Mouse (Mus musculus): Measurements from ENCODE around the gene Lrp2.

Gene Lrp2

DNA sequence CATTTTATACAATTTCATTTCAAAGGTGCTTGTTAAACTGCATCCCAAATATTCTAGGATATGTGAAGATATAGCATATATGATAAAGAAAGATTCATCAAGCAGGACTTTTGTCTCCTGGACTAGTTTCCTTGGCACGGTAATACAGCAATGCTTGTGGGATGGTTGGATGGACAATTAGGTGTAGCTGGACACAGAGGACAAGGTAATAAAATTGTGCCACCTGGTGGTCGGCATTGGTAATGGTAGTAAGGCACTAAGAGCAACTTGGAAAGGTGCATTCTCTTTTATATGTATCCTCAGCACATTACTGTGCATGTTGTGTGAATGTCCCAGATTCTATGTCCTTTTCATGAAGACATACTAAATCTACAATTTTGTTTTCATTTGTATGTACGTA lies 157.7 kb downstream of the Lrp2 start:
- no peak for TF ChIP-seq POU5F1 (IDR thresholded peaks at IDR 0.05; ENCODE audit: borderline replicate concordance, low read length)
- no peak for TF ChIP-seq NANOG (IDR thresholded peaks at IDR 0.05; ENCODE audit: borderline replicate concordance, low read length)
- TF ChIP-seq CTCF (conservative IDR thresholded peaks at IDR 0.05; ENCODE audit: low read length): peak; percentile 74
- Histone ChIP-seq H3K4me1 (replicated peaks; ENCODE audit: low read depth, low read length) (no peaks in the 10 kb centered on the region), H3K36me3 (ENCODE audit: insufficient read depth, low read length) (peaks cover 68% of the 10 kb centered on the region), H3K9me3 (ENCODE audit: low read length) (no peaks in the 10 kb centered on the region), H3K4me3 (replicated peaks; ENCODE audit: low read length) (no peak overlapping the region), H3K27me3 (ENCODE audit: insufficient read depth, low read length) (no peaks in the 10 kb centered on the region)

GRCm38 (mm10) chr2:69427141-69427540 lies 158.7 kb downstream of the Lrp2 start:
- Histone ChIP-seq H3K27me3 (ENCODE audit: insufficient read depth, low read length) (no peaks in the 10 kb centered on the region), H3K9me3 (ENCODE audit: low read length) (no peaks in the 10 kb centered on the region), H3K4me3 (replicated peaks; ENCODE audit: low read length) (no peak overlapping the region), H3K4me1 (replicated peaks; ENCODE audit: low read depth, low read length) (no peaks in the 10 kb centered on the region), H3K36me3 (ENCODE audit: insufficient read depth, low read length) (peaks cover 58% of the 10 kb centered on the region)
- no peak for TF ChIP-seq POU5F1 (IDR thresholded peaks at IDR 0.05; ENCODE audit: borderline replicate concordance, low read length)
- no peak for TF ChIP-seq NANOG (IDR thresholded peaks at IDR 0.05; ENCODE audit: borderline replicate concordance, low read length)
- TF ChIP-seq CTCF (conservative IDR thresholded peaks at IDR 0.05; ENCODE audit: low read length): no peak

DNA sequence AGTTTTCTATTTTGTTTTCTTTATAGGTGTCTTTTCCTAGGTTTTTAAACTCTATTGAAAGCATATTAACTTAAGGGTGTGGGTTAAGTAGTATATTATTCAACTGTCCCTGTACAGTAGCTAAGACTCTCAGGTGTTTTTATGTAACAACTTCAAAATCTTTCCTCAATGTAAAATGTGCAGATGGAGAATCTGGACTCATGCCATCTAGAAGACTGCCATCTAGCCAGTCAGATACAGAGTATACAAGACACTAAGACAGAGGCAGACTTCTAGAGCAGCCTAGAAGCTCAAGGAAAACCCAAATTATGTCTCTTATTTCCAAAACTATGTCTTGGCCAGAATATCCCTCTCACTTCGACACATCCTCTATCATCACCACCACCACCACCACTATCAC lies 159.8 kb downstream of the Lrp2 start:
- Histone ChIP-seq H3K4me3 (replicated peaks; ENCODE audit: low read length) (no peak overlapping the region), H3K4me1 (replicated peaks; ENCODE audit: low read depth, low read length) (no peaks in the 10 kb centered on the region), H3K36me3 (ENCODE audit: insufficient read depth, low read length) (peaks cover 48% of the 10 kb centered on the region), H3K27me3 (ENCODE audit: insufficient read depth, low read length) (no peaks in the 10 kb centered on the region), H3K9me3 (ENCODE audit: low read length) (no peaks in the 10 kb centered on the region)
- no peak for TF ChIP-seq NANOG (IDR thresholded peaks at IDR 0.05; ENCODE audit: borderline replicate concordance, low read length)

GRCm38 (mm10) chr2:69424829-69425228 lies 161.0 kb downstream of the Lrp2 start:
- Histone ChIP-seq H3K4me1 (replicated peaks; ENCODE audit: low read depth, low read length) (no peaks in the 10 kb centered on the region), H3K36me3 (ENCODE audit: insufficient read depth, low read length) (peaks cover 35% of the 10 kb centered on the region), H3K4me3 (replicated peaks; ENCODE audit: low read length) (no peak overlapping the region), H3K9me3 (ENCODE audit: low read length) (no peaks in the 10 kb centered on the region), H3K27me3 (ENCODE audit: insufficient read depth, low read length) (peaks cover 5% of the 10 kb centered on the region; the same call in 1 of the 2 replicates)
- TF ChIP-seq CTCF (conservative IDR thresholded peaks at IDR 0.05; ENCODE audit: low read length) (no peak), NANOG (IDR thresholded peaks at IDR 0.05; ENCODE audit: borderline replicate concordance, low read length) (no peak), POU5F1 (IDR thresholded peaks at IDR 0.05; ENCODE audit: borderline replicate concordance, low read length) (no peak)

DNA sequence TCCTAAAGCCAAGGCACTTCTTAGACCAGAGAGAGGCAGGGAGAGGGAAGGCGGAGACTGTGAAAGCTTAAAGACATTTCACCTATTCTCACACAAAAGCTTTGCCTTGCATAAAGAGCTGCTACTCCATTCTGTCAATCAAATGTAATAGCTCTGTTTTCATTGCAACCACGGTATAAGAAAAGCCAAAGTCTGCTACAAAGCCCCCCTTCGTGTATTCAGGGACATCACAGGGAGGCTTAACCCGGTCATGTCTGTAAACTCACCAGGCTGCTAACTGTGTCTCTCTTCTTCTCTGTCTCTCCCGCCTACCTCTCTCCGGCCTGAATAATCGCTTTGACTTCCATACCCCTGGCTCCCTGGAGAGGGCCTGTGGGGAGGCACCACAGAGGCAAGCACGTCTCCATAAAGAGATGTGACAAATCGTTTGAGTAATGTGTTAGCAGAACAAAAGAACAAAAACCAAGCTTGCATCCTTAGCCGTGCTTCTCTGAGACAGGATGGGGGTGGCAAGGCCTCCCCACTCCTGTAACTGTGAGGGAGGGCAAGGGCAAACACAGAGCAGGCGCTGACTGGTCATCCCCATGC lies 167.5 kb downstream of the Lrp2 start:
- Histone ChIP-seq H3K9me3 (ENCODE audit: low read length) (no peaks in the 10 kb centered on the region), H3K4me3 (replicated peaks; ENCODE audit: low read length) (no peak overlapping the region), H3K4me1 (replicated peaks; ENCODE audit: low read depth, low read length) (peaks cover 39% of the 10 kb centered on the region), H3K36me3 (ENCODE audit: insufficient read depth, low read length) (no peaks in the 10 kb centered on the region), H3K27me3 (ENCODE audit: insufficient read depth, low read length) (peaks cover 5% of the 10 kb centered on the region; the same call in 1 of the 2 replicates)
- TF ChIP-seq NANOG (IDR thresholded peaks at IDR 0.05; ENCODE audit: borderline replicate concordance, low read length) (peak; percentile 51), CTCF (conservative IDR thresholded peaks at IDR 0.05; ENCODE audit: low read length) (no peak)

- H3K4me3 ChIP-seq (replicated peaks; ENCODE audit: low read length): no peak overlapping the region
- peaks cover 39% of the 10 kb centered on the region for H3K4me1 ChIP-seq (replicated peaks; ENCODE audit: low read depth, low read length)
- no peaks in the 10 kb centered on the region for H3K9me3 ChIP-seq (ENCODE audit: low read length)
- H3K36me3 ChIP-seq (ENCODE audit: insufficient read depth, low read length): no peaks in the 10 kb centered on the region
- no peak for TF ChIP-seq NANOG (IDR thresholded peaks at IDR 0.05; ENCODE audit: borderline replicate concordance, low read length)
- TF ChIP-seq CTCF (conservative IDR thresholded peaks at IDR 0.05; ENCODE audit: low read length): no peak
- no peak for TF ChIP-seq POU5F1 (IDR thresholded peaks at IDR 0.05; ENCODE audit: borderline replicate concordance, low read length)
- H3K27me3 ChIP-seq (ENCODE audit: insufficient read depth, low read length): peaks cover under 1% of the 10 kb centered on the region; the same call in 1 of the 2 replicates
Observed at GRCm38 (mm10) chr2:69415070-69415469, 170.8 kb downstream of the Lrp2 start.

DNA sequence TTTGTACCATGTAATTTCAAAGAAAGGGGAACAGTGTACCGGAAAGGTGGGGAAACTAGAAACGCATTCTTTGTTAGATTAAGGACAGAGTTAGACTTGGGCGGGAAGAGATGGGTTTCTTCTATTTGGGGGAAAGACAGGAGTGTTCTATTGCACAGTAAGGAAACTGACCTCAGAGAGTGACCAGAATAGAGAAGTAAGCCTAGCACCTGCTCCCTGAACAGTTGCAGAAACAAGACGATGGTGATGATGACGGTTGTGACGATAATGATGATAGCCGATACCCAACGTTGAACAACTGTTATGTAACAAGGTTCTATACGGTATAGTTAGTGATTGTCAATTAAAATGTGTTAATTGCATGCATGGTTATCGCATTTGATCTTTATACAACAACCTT lies 171.3 kb downstream of the Lrp2 start:
- no peaks in the 10 kb centered on the region for H3K36me3 ChIP-seq (ENCODE audit: insufficient read depth, low read length)
- no peak overlapping the region for H3K4me3 ChIP-seq (replicated peaks; ENCODE audit: low read length)
- no peaks in the 10 kb centered on the region for H3K9me3 ChIP-seq (ENCODE audit: low read length)
- peaks cover 39% of the 10 kb centered on the region for H3K4me1 ChIP-seq (replicated peaks; ENCODE audit: low read depth, low read length)
- H3K27me3 ChIP-seq (ENCODE audit: insufficient read depth, low read length): no peaks in the 10 kb centered on the region
- TF ChIP-seq NANOG (IDR thresholded peaks at IDR 0.05; ENCODE audit: borderline replicate concordance, low read length) (no peak), CTCF (conservative IDR thresholded peaks at IDR 0.05; ENCODE audit: low read length) (no peak), POU5F1 (IDR thresholded peaks at IDR 0.05; ENCODE audit: borderline replicate concordance, low read length) (no peak)

DNA sequence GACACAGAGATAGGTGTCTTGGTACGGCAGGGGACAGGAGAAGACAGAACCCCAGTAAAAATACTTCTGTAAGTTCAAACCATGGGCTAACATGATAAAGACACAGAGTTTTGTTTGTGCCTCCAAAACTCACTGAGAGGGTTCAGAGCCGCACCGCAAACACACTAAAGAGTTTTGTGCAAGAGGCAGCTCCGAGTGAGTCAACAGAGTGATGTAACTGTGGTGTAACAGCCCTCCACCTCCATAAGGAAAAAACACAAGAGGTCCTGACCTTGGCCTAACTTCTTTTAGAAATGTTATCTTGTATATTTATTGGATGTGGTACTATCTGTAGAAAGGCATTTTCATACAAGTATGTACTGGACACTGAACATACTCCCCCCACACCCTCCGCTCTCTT lies 180.2 kb downstream of the Lrp2 start:
- no peaks in the 10 kb centered on the region for H3K27me3 ChIP-seq (ENCODE audit: insufficient read depth, low read length)
- TF ChIP-seq POU5F1 (IDR thresholded peaks at IDR 0.05; ENCODE audit: borderline replicate concordance, low read length) (no peak), NANOG (IDR thresholded peaks at IDR 0.05; ENCODE audit: borderline replicate concordance, low read length) (no peak), CTCF (conservative IDR thresholded peaks at IDR 0.05; ENCODE audit: low read length) (no peak)
- H3K9me3 ChIP-seq (ENCODE audit: low read length): no peaks in the 10 kb centered on the region
- H3K4me3 ChIP-seq (replicated peaks; ENCODE audit: low read length): no peak overlapping the region
- no peaks in the 10 kb centered on the region for H3K36me3 ChIP-seq (ENCODE audit: insufficient read depth, low read length)
- no peaks in the 10 kb centered on the region for H3K4me1 ChIP-seq (replicated peaks; ENCODE audit: low read depth, low read length)

DNA sequence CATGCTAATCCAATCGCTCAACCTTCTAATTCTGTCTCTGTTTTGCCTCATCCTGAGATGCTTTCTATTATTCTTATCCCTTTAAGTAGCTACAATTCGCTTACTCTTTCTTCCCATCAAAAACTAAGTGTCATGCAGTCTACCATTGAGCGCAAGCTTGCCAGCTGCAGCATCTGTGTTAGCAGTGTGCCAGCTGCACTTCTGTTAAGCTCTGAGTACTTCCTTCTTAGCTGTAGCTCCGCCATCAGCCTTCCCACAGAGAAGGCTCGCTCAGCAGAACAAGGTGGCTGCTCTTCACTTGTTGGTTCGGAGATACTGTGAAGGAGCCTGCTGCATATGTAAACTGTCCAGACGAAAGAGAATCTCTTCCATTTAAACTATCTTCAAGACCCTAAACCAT lies 183.6 kb downstream of the Lrp2 start:
- Histone ChIP-seq H3K36me3 (ENCODE audit: insufficient read depth, low read length) (no peaks in the 10 kb centered on the region), H3K4me3 (replicated peaks; ENCODE audit: low read length) (no peak overlapping the region), H3K4me1 (replicated peaks; ENCODE audit: low read depth, low read length) (no peaks in the 10 kb centered on the region), H3K9me3 (ENCODE audit: low read length) (no peaks in the 10 kb centered on the region), H3K27me3 (ENCODE audit: insufficient read depth, low read length) (no peaks in the 10 kb centered on the region)
- no peak for TF ChIP-seq NANOG (IDR thresholded peaks at IDR 0.05; ENCODE audit: borderline replicate concordance, low read length)
- no peak for TF ChIP-seq POU5F1 (IDR thresholded peaks at IDR 0.05; ENCODE audit: borderline replicate concordance, low read length)
- no peak for TF ChIP-seq CTCF (conservative IDR thresholded peaks at IDR 0.05; ENCODE audit: low read length)
